Mouse (Mus musculus): ENCODE data around the gene Olfr799.

Olfr799 gene

DNA sequence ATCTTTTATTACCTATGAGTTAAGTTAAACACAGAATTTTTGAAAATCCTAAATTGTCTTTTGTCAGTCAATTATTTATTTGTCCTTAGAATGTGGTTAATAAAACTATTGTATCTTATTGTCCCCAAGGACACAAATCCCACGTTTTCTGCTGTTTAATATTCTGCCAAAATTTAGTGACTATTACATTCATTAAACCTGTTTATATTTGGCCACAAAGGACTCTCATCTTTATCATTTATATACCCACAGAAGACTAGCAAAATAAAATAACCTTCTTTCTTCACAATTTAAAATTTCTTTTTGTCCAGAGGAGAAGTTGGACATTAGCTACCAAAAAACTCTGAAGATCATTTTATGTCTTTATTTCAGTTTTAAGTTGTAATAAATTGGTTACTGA lies at the start of gene Olfr799:
TSS of gene Olfr799 (plus strand) at position 301 of the 400 bp plus-strand sequence.
- H3K36me3 ChIP-seq (ENCODE audit: insufficient read depth, low read length): no peaks in the 10 kb centered on the region

GRCm38 (mm10) chr10:129612470-129612869 lies 24.8 kb upstream of the Olfr799 start, which contains the start of gene Olfr796:
Gene Olfr796 (minus strand): TSS chr10:129612570.
- Histone ChIP-seq H3K4me3 (replicated peaks; ENCODE audit: low read length) (no peak within 1 kb of the TSS), H3K9me3 (ENCODE audit: low read length) (no peaks in the 10 kb centered on the region), H3K4me1 (replicated peaks; ENCODE audit: low read depth, low read length) (no peaks in the 10 kb centered on the region), H3K36me3 (ENCODE audit: insufficient read depth, low read length) (no peaks in the 10 kb centered on the region), H3K27me3 (ENCODE audit: insufficient read depth, low read length) (no peaks in the 10 kb centered on the region)
- TF ChIP-seq POU5F1 (IDR thresholded peaks at IDR 0.05; ENCODE audit: borderline replicate concordance, low read length): no peak
- TF ChIP-seq CTCF (conservative IDR thresholded peaks at IDR 0.05; ENCODE audit: low read length): no peak
- TF ChIP-seq NANOG (IDR thresholded peaks at IDR 0.05; ENCODE audit: borderline replicate concordance, low read length): no peak

More for the DNA sequence above, at the start of gene Olfr799:
- Histone ChIP-seq H3K4me3 (replicated peaks; ENCODE audit: low read length) (no peak within 1 kb of the TSS), H3K4me1 (replicated peaks; ENCODE audit: low read depth, low read length) (no peaks in the 10 kb centered on the region), H3K9me3 (ENCODE audit: low read length) (no peaks in the 10 kb centered on the region), H3K27me3 (ENCODE audit: insufficient read depth, low read length) (no peaks in the 10 kb centered on the region)
- TF ChIP-seq POU5F1 (IDR thresholded peaks at IDR 0.05; ENCODE audit: borderline replicate concordance, low read length): no peak
- TF ChIP-seq NANOG (IDR thresholded peaks at IDR 0.05; ENCODE audit: borderline replicate concordance, low read length): no peak
- TF ChIP-seq CTCF (conservative IDR thresholded peaks at IDR 0.05; ENCODE audit: low read length): no peak

- no peaks in the 10 kb centered on the region for H3K9me3 ChIP-seq (ENCODE audit: low read length)
- no peaks in the 10 kb centered on the region for H3K36me3 ChIP-seq (ENCODE audit: insufficient read depth, low read length)
- no peaks in the 10 kb centered on the region for H3K27me3 ChIP-seq (ENCODE audit: insufficient read depth, low read length)
- H3K4me1 ChIP-seq (replicated peaks; ENCODE audit: low read depth, low read length): no peaks in the 10 kb centered on the region
- no peak for TF ChIP-seq CTCF (conservative IDR thresholded peaks at IDR 0.05; ENCODE audit: low read length)
- no peak for TF ChIP-seq NANOG (IDR thresholded peaks at IDR 0.05; ENCODE audit: borderline replicate concordance, low read length)
- no peak for TF ChIP-seq POU5F1 (IDR thresholded peaks at IDR 0.05; ENCODE audit: borderline replicate concordance, low read length)
- no peak overlapping the region for H3K4me3 ChIP-seq (replicated peaks; ENCODE audit: low read length)
Measured at GRCm38 (mm10) chr10:129621724-129622123, 15.6 kb upstream of the Olfr799 start.

- TF ChIP-seq CTCF (conservative IDR thresholded peaks at IDR 0.05; ENCODE audit: low read length): no peak
- TF ChIP-seq NANOG (IDR thresholded peaks at IDR 0.05; ENCODE audit: borderline replicate concordance, low read length): no peak
- TF ChIP-seq POU5F1 (IDR thresholded peaks at IDR 0.05; ENCODE audit: borderline replicate concordance, low read length): no peak
- H3K4me3 ChIP-seq (replicated peaks; ENCODE audit: low read length): no peak overlapping the region
- no peaks in the 10 kb centered on the region for H3K4me1 ChIP-seq (replicated peaks; ENCODE audit: low read depth, low read length)
- H3K36me3 ChIP-seq (ENCODE audit: insufficient read depth, low read length): no peaks in the 10 kb centered on the region
- no peaks in the 10 kb centered on the region for H3K27me3 ChIP-seq (ENCODE audit: insufficient read depth, low read length)
- H3K9me3 ChIP-seq (ENCODE audit: low read length): no peaks in the 10 kb centered on the region
Measured at GRCm38 (mm10) chr10:129623251-129623650, 14.0 kb upstream of the Olfr799 start.

- no peaks in the 10 kb centered on the region for H3K4me1 ChIP-seq (replicated peaks; ENCODE audit: low read depth, low read length)
- no peaks in the 10 kb centered on the region for H3K9me3 ChIP-seq (ENCODE audit: low read length)
- no peaks in the 10 kb centered on the region for H3K27me3 ChIP-seq (ENCODE audit: insufficient read depth, low read length)
- H3K36me3 ChIP-seq (ENCODE audit: insufficient read depth, low read length): no peaks in the 10 kb centered on the region
- H3K4me3 ChIP-seq (replicated peaks; ENCODE audit: low read length): no peak within 1 kb of the TSS
- no peak for TF ChIP-seq CTCF (conservative IDR thresholded peaks at IDR 0.05; ENCODE audit: low read length)
- no peak for TF ChIP-seq NANOG (IDR thresholded peaks at IDR 0.05; ENCODE audit: borderline replicate concordance, low read length)
- no peak for TF ChIP-seq POU5F1 (IDR thresholded peaks at IDR 0.05; ENCODE audit: borderline replicate concordance, low read length)
Measured at GRCm38 (mm10) chr10:129627834-129628233, 9.4 kb upstream of the Olfr799 start, which contains the start of gene Olfr798. Gene Olfr798 (minus strand): TSS chr10:129627934.

DNA sequence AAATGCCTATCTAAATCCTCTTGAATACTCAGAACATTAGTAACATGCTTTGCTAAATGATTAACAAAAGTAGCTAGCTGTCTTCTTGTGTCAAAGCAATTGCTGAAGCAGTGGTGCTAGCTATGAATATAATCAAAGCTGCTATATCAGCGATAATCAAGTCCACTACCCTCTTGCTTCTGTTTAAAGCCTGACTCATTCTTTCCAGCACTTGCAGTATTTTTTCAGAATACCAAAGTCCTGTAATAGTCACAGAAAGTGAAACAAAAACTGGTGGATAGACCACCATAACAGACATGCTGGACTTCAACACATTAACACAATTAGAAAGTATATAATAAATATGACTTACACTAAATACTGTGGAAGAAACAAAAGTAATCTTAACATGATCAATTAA lies 14.5 kb downstream of the Olfr799 start:
- Histone ChIP-seq H3K36me3 (ENCODE audit: insufficient read depth, low read length) (no peaks in the 10 kb centered on the region), H3K4me1 (replicated peaks; ENCODE audit: low read depth, low read length) (no peaks in the 10 kb centered on the region), H3K27me3 (ENCODE audit: insufficient read depth, low read length) (no peaks in the 10 kb centered on the region), H3K9me3 (ENCODE audit: low read length) (no peaks in the 10 kb centered on the region), H3K4me3 (replicated peaks; ENCODE audit: low read length) (no peak overlapping the region)
- TF ChIP-seq POU5F1 (IDR thresholded peaks at IDR 0.05; ENCODE audit: borderline replicate concordance, low read length) (no peak), CTCF (conservative IDR thresholded peaks at IDR 0.05; ENCODE audit: low read length) (no peak), NANOG (IDR thresholded peaks at IDR 0.05; ENCODE audit: borderline replicate concordance, low read length) (no peak)

GRCm38 (mm10) chr10:129657394-129657793 lies 20.1 kb downstream of the Olfr799 start, which contains the start of gene Olfr800:
Gene Olfr800 (plus strand): TSS chr10:129657694.
- Histone ChIP-seq H3K36me3 (ENCODE audit: insufficient read depth, low read length) (no peaks in the 10 kb centered on the region), H3K27me3 (ENCODE audit: insufficient read depth, low read length) (no peaks in the 10 kb centered on the region), H3K4me3 (replicated peaks; ENCODE audit: low read length) (no peak within 1 kb of the TSS), H3K9me3 (ENCODE audit: low read length) (no peaks in the 10 kb centered on the region), H3K4me1 (replicated peaks; ENCODE audit: low read depth, low read length) (no peaks in the 10 kb centered on the region)
- TF ChIP-seq NANOG (IDR thresholded peaks at IDR 0.05; ENCODE audit: borderline replicate concordance, low read length) (no peak), CTCF (conservative IDR thresholded peaks at IDR 0.05; ENCODE audit: low read length) (no peak), POU5F1 (IDR thresholded peaks at IDR 0.05; ENCODE audit: borderline replicate concordance, low read length) (no peak)

- no peak within 1 kb of the TSS for H3K4me3 ChIP-seq (replicated peaks; ENCODE audit: low read length)
- TF ChIP-seq NANOG (IDR thresholded peaks at IDR 0.05; ENCODE audit: borderline replicate concordance, low read length) (no peak), POU5F1 (IDR thresholded peaks at IDR 0.05; ENCODE audit: borderline replicate concordance, low read length) (no peak), CTCF (conservative IDR thresholded peaks at IDR 0.05; ENCODE audit: low read length) (no peak)
- no peaks in the 10 kb centered on the region for H3K4me1 ChIP-seq (replicated peaks; ENCODE audit: low read depth, low read length)
- no peaks in the 10 kb centered on the region for H3K9me3 ChIP-seq (ENCODE audit: low read length)
- H3K36me3 ChIP-seq (ENCODE audit: insufficient read depth, low read length): no peaks in the 10 kb centered on the region
- no peaks in the 10 kb centered on the region for H3K27me3 ChIP-seq (ENCODE audit: insufficient read depth, low read length)
Measured at GRCm38 (mm10) chr10:129673765-129674164, 36.5 kb downstream of the Olfr799 start, which contains the start of gene Olfr801. Gene Olfr801 (minus strand): TSS chr10:129673865.

DNA sequence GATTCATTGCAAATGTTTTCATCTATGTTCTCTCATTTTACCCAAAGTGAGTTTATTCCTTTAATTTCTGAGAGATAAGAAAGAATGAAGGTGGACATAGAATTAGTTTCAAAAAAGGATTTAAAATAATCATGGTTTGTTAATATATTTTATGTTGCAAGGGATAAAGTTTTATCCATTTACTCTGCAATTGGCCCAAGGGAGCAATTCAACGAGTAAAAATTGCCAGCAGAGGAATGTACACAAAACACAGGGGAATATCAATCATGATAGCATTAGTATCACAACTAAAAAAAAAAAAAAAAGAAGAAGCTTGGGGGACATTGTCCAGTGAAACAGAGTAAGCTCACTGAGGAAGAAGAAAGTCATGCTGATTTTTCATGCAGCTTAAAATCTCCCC lies 50.8 kb downstream of the Olfr799 start, which contains the start of gene Olfr802:
TSS of gene Olfr802 (minus strand) at position 101 of the 400 bp plus-strand sequence.
- Histone ChIP-seq H3K9me3 (ENCODE audit: low read length) (no peaks in the 10 kb centered on the region), H3K36me3 (ENCODE audit: insufficient read depth, low read length) (no peaks in the 10 kb centered on the region)
- TF ChIP-seq POU5F1 (IDR thresholded peaks at IDR 0.05; ENCODE audit: borderline replicate concordance, low read length) (no peak), NANOG (IDR thresholded peaks at IDR 0.05; ENCODE audit: borderline replicate concordance, low read length) (no peak), CTCF (conservative IDR thresholded peaks at IDR 0.05; ENCODE audit: low read length) (no peak)

More for the DNA sequence above, 50.8 kb downstream of the Olfr799 start, which contains the start of gene Olfr802:
- no peaks in the 10 kb centered on the region for H3K4me1 ChIP-seq (replicated peaks; ENCODE audit: low read depth, low read length)
- H3K27me3 ChIP-seq (ENCODE audit: insufficient read depth, low read length): no peaks in the 10 kb centered on the region
- no peak within 1 kb of the TSS for H3K4me3 ChIP-seq (replicated peaks; ENCODE audit: low read length)

Measured in E14TG2a.4 (cell line).